Mouse (Mus musculus): ENCODE data around the gene 4933407L21Rik. TPM values are rescaled to one million over a fixed set of nuclear protein-coding genes. Genes with fewer than 3 reads are reported as not detected.

Gene 4933407L21Rik
- polyA plus RNA-seq (2021; fragmentation: Nextera tagmentation) = 4.8 and 9.8 TPM in 2 replicates
- long read RNA-seq, experiment 1, transcript 4933407L21Rik-201 (3 exons, 1,146 nt) = major isoform, 9 of 20 reads
- long read RNA-seq, experiment 1, partial matches to known transcripts = 1 of 20 reads
- long read RNA-seq, experiment 1, other reads (novel, unspliced or antisense) = 8 of 20 reads
- long read RNA-seq, experiment 2, partial matches to known transcripts = 0 of 7 reads
- long read RNA-seq, experiment 2, other reads (novel, unspliced or antisense) = 5 of 7 reads

DNA sequence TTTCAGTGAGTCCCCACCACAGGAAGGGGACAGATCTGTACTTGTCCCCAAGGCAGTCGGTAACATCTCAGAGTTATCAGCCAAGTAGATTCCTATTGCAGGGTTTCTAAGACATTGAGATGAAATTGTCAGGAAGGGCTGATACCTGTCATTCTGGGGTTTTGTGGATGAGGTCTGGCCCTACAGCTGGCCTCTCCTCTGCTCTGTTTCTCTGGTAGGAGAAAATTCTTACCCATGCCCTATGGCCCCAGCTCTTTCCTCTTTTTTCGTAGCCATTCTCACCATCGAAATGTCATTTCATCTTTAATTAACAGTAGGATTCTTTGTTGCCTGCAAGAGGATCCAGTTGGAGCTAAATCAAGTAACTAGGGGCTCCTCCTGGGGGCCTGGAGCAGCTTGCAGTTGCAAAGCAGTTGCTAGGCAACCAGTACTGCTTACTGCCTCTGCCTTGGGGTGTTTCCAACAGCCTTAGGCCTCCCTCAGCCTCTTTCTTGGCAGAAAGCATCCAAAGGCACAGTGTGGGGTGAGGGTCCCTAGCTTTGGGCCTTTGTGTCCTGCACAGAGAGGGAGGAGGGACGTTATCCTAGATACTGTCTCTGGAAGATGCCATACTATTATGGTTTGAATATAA, at the start of gene 4933407L21Rik:
4933407L21Rik (plus strand) TSS at position 427 of the 631 bp plus-strand sequence.

DNA sequence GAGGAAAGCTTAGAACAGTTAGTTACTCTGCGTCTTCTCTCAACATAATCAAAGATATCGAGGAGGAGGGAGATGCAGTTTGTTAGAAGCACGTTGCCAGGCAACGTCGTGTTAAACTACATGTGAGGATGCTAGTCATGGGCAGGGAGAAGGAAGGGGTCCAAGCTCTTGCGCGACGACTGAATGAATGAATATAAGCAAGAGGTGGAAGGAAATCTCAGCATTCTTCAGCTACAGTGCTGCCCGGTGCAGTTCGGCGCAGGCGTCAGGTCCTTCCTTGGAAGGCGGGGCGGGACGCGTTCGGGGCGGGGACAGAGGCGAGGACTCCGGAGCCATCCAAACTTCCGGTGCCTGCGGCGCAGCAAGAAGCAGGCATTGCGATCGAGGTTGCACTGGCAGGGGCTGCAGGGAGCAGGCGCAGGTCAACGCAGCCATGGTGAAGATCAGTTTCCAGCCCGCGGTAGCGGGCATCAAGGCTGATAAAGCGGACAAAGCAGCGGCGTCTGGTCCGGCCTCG, 34.0 kb upstream of the 4933407L21Rik start, which contains the start of gene Itm2c:
Itm2c (plus strand) TSS at position 51 of the 517 bp plus-strand sequence.

GRCm38 (mm10) chr1:85960873-85961272, 32.6 kb downstream of the 4933407L21Rik start, which contains the start of gene Gpr55:
Gpr55 (minus strand) TSS chr1:85961007.

Other genes with a start within 250 kb of the 4933407L21Rik start
- 0.10 and 0.34 TPM in 2 replicates for gene A630001G21Rik, start 149.8 kb upstream of the 4933407L21Rik start, polyA plus RNA-seq (2021; fragmentation: Nextera tagmentation)
- 19.2 and 29.2 TPM in 2 replicates for gene Cab39, start 135.0 kb upstream of the 4933407L21Rik start, polyA plus RNA-seq (2021; fragmentation: Nextera tagmentation)
- gene Itm2c, start 34.2 kb upstream of the 4933407L21Rik start, polyA plus RNA-seq (2021; fragmentation: Nextera tagmentation) = 479 and 640 TPM in 2 replicates
- gene Gpr55, start 32.5 kb downstream of the 4933407L21Rik start, polyA plus RNA-seq (2021; fragmentation: Nextera tagmentation) = 0.08 and 0.17 TPM in 2 replicates
- 1.2 and 1.8 TPM in 2 replicates for gene Spata3, start 88.3 kb downstream of the 4933407L21Rik start, polyA plus RNA-seq (2021; fragmentation: Nextera tagmentation)
- 4.3 and 11.2 TPM in 2 replicates for gene 2810459M11Rik, start 117.4 kb downstream of the 4933407L21Rik start, polyA plus RNA-seq (2021; fragmentation: Nextera tagmentation)
- gene Psmd1, start 135.9 kb downstream of the 4933407L21Rik start, polyA plus RNA-seq (2021; fragmentation: Nextera tagmentation) = 69.8 and 95.6 TPM in 2 replicates
- 0.10 and 0.12 TPM in 2 replicates for gene Htr2b, start 183.5 kb downstream of the 4933407L21Rik start, polyA plus RNA-seq (2021; fragmentation: Nextera tagmentation)
- gene Gm21972, start 205.2 kb downstream of the 4933407L21Rik start, polyA plus RNA-seq (2021; fragmentation: Nextera tagmentation) = 0.21 and 0.69 TPM in 2 replicates
- gene Armc9, start 226.3 kb downstream of the 4933407L21Rik start, polyA plus RNA-seq (2021; fragmentation: Nextera tagmentation) = 40.2 and 41.8 TPM in 2 replicates

All from left cerebral cortex, adult 6 months (tissue).